Mouse (Mus musculus) kidney, adult 2 months (tissue): ENCODE results near the gene Gcnt3. TPM values are rescaled to one million over a fixed set of nuclear protein-coding genes. Genes with fewer than 3 reads are reported as not detected.

Experiments used
- DNase-seq: peaks from one replicate; pipeline ENCODE4 v3.0.0; 2021
- H3K27ac ChIP-seq: fragments of 200-500 bp; 2 replicates; pipeline ENCODE4 v1.5.1; 2012; ENCODE audit warnings: low read depth, low read length, control low read depth, inconsistent platforms; ENCODE audit not compliant: insufficient read depth
- H3K27me3 ChIP-seq: fragments of 200-500 bp; replicated peaks from 2 replicates; pipeline ENCODE4 v1.6.1; 2012; ENCODE audit warnings: mild to moderate bottlenecking, moderate library complexity, low read length, inconsistent platforms; ENCODE audit not compliant: control insufficient read depth, insufficient read depth
- H3K36me3 ChIP-seq: fragments of 200-500 bp; 2 replicates; pipeline ENCODE4 v1.6.1; 2012; ENCODE audit warnings: mild to moderate bottlenecking, moderate library complexity, low read length, inconsistent platforms; ENCODE audit not compliant: control insufficient read depth, insufficient read depth
- H3K4me1 ChIP-seq: fragments of 200-500 bp; 2 replicates; pipeline ENCODE4 v1.6.1; 2011; ENCODE audit warnings: low read length; ENCODE audit not compliant: control insufficient read depth, insufficient read depth
- H3K4me3 ChIP-seq: fragments of 200-500 bp; 2 replicates; pipeline ENCODE4 v1.5.1; 2011; ENCODE audit warnings: mild to moderate bottlenecking, low read depth, low read length, control low read depth; ENCODE audit not compliant: insufficient read depth
- CTCF ChIP-seq: fragments of 200-500 bp; conservative IDR thresholded peaks from 2 replicates; pipeline ENCODE4 v1.5.1; 2011; ENCODE audit warnings: low read depth, mild to moderate bottlenecking, control low read depth, low read length, moderate library complexity, mixed read lengths; ENCODE audit not compliant: insufficient read depth, insufficient read length
- POLR2A ChIP-seq: fragments of 200-500 bp; IDR thresholded peaks from one replicate; pipeline ENCODE4 v1.6.1; 2011; ENCODE audit warnings: low read depth, low read length, control low read depth
- WGBS: fragments of 180-500 bp; shearing (Covaris S2); methylation state at CpG from one replicate; pipeline ENCODE4 v1.1.7; 2018; 5-methylcytosine and 5-hydroxymethylcytosine counted together
- polyA plus RNA-seq: library from polyadenylated mRNA; depleted of rRNA; stranded (reverse); fragments of >200 nt; gene quantifications from 2 replicates; pipeline ENCODE4 v1.2.3, GENCODE M21; 2012

Gene Gcnt3
- polyA plus RNA-seq, 1 experiment, result 0.30 TPM

DNA sequence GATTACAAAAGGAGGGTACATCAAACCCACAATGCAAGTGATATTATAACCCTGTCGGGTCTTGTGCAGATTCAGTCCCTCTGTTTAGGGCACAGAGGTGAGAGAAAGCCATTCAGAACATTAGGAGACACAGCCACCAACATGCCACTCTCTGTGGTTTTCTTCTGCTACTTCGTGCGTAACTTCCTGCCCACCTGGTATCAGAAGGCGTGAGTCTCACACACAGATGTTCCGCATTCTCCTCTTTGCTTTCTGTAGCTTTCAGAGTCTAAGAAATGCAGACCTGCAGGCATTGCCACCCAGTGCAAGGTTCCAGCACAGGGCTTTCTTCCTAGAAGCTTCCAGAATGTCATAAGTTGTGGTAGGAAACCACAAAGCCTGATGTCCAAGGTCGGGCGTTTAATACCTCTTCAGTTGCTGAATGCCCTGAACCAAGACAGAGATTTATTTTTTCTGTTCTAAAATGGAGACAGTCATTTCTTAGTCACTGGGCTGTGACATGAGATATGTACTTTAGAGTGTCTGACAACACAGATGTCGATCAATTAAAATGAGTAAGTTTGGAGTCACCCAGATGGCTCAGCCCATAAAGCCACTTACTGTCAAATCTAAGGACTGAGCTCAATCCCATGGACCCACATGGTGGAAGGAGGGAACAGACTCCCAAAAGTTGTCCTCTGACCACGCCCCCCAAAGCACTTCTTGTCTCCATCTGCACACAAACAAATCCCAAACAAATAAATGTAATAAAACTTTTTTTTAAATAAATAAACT is 42.3 kb upstream of the Gcnt3 start:
- no peaks in the 10 kb centered on the region for H3K27me3 ChIP-seq
- H3K4me3 ChIP-seq, result no peak overlapping the region
- no peaks in the 10 kb centered on the region for H3K4me1 ChIP-seq
- 81% methylated on average over 9 of the region's 9 CpGs for WGBS
- no peak for DNase-seq
- no peak for TF ChIP-seq POLR2A
- no peak for TF ChIP-seq CTCF
- H3K27ac ChIP-seq, result no peak overlapping the region
- no peaks in the 10 kb centered on the region for H3K36me3 ChIP-seq

DNA sequence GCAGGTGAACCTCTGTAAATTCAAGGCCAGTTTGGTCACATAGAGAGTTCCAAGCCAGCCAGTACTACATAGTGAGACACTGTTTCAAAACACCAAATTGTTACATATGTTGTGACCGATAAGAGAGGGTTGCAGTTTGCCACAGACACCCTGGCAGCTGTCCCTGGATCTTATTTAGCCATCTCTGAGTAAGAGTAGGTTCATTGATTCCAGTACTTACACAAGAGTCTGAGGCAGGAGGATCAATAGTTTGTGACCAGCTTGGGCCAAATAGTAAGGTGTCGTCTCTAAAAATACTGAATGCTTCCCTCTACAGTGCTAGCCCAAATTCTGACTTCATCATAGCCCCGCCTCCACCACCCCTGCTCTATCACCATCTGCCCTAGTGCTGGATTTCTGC is 40.1 kb upstream of the Gcnt3 start:
- no peaks in the 10 kb centered on the region for H3K4me1 ChIP-seq
- no peaks in the 10 kb centered on the region for H3K36me3 ChIP-seq
- 95% methylated on average over 3 of the region's 3 CpGs for WGBS
- H3K4me3 ChIP-seq, result no peak overlapping the region
- H3K27me3 ChIP-seq, result no peaks in the 10 kb centered on the region
- no peak for TF ChIP-seq CTCF
- no peak for TF ChIP-seq POLR2A
- H3K27ac ChIP-seq, result no peak overlapping the region
- no peak for DNase-seq

GRCm38 (mm10) chr9:70077170-70077569 is 39.3 kb upstream of the Gcnt3 start:
- Histone ChIP-seq H3K27me3 (no peaks in the 10 kb centered on the region), H3K36me3 (no peaks in the 10 kb centered on the region), H3K27ac (no peak overlapping the region), H3K4me3 (no peak overlapping the region), H3K4me1 (no peaks in the 10 kb centered on the region)
- 53% methylated on average over 7 of the region's 7 CpGs for WGBS
- TF ChIP-seq CTCF (no peak), POLR2A (no peak)
- DNase-seq, result no peak

DNA sequence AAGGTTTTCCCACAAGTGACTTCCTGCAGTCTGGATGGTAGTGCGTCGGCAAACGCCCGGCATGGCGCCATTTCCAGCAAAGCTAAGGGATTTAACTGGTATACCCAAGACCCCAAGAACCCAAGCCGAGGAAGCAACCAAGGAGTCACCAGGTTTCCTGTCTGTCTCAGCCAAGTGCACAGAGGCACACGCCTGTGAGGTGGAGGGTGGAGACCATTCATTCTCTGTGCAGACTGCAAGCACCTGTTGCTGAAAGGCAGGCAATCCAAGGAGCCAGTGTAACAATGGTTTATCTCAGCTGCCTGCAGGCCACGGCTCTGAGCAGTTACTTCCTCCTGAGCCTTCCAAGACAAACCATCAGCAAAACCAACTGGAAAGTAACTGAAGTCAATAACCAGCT is 34.5 kb upstream of the Gcnt3 start:
- Histone ChIP-seq H3K27ac (no peak overlapping the region), H3K4me3 (no peak overlapping the region)

GRCm38 (mm10) chr9:70069961-70070435 is 32.1 kb upstream of the Gcnt3 start:
- TF ChIP-seq POLR2A (no peak), CTCF (no peak)
- H3K4me1 ChIP-seq, result no peaks in the 10 kb centered on the region
- DNase-seq, result no peak
- H3K36me3 ChIP-seq, result no peaks in the 10 kb centered on the region
- no peak overlapping the region for H3K27ac ChIP-seq
- H3K4me3 ChIP-seq, result no peak overlapping the region
- 76% methylated on average over 8 of the region's 8 CpGs for WGBS
- no peaks in the 10 kb centered on the region for H3K27me3 ChIP-seq

More for the DNA sequence above, 34.5 kb upstream of the Gcnt3 start:
- no peaks in the 10 kb centered on the region for H3K4me1 ChIP-seq
- DNase-seq, result no peak
- 82% methylated on average over 8 of the region's 8 CpGs for WGBS
- H3K36me3 ChIP-seq, result no peaks in the 10 kb centered on the region
- no peaks in the 10 kb centered on the region for H3K27me3 ChIP-seq
- no peak for TF ChIP-seq CTCF
- no peak for TF ChIP-seq POLR2A

GRCm38 (mm10) chr9:70067497-70067896 is 29.6 kb upstream of the Gcnt3 start:
- no peak for DNase-seq
- Histone ChIP-seq H3K27me3 (no peaks in the 10 kb centered on the region), H3K27ac (no peak overlapping the region), H3K4me1 (no peaks in the 10 kb centered on the region), H3K4me3 (no peak overlapping the region), H3K36me3 (no peaks in the 10 kb centered on the region)
- 87% methylated on average over 3 of the region's 3 CpGs for WGBS
- TF ChIP-seq CTCF (no peak), POLR2A (no peak)

DNA sequence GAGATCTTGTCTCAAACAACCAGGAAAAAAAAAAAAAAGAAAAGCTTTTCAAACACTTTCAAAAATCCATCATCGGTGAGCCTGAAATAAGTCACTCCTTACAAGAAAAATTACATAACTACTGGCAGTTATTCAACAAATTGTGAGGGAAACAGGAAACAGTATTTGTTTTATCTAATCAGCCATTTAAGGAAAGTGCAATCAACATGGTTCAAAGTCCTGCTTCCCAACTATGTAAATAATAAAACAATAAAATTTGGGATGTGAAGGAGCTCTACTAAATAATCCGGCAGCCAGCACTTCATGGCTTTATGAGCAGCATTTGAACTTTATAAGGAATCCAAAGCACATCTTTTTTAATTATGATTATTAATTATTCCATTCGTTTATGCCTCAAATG is 24.1 kb upstream of the Gcnt3 start:
- no peaks in the 10 kb centered on the region for H3K27me3 ChIP-seq
- H3K36me3 ChIP-seq, result no peaks in the 10 kb centered on the region
- DNase-seq, result no peak
- WGBS, result 64% methylated on average over 3 of the region's 3 CpGs
- H3K4me1 ChIP-seq, result no peaks in the 10 kb centered on the region
- TF ChIP-seq CTCF (no peak), POLR2A (no peak)
- no peak overlapping the region for H3K27ac ChIP-seq
- H3K4me3 ChIP-seq, result no peak overlapping the region
